Mouse (Mus musculus) layer of hippocampus, postnatal 14 days (tissue): Measurements from ENCODE around the gene Lca5. TPM values are rescaled to one million over a fixed set of nuclear protein-coding genes. Genes with fewer than 3 reads are reported as not detected.
A peak's percentile ranks its signal among the peaks of the same experiment; 100 is the strongest.

ENCODE experiments used
- DNase-seq, 2 experiments: peaks; one replicate each; pipeline ENCODE4 v3.0.0; 2021 to 2022; ENCODE audit warnings: low spot score in 2 of 2, mixed read lengths in 1 of 2
- total RNA-seq, 2 experiments: library from RNA; stranded (reverse); gene quantifications; 2 replicates each; pipeline ENCODE4 v1.2.3; 2021

The Lca5 gene
- total RNA-seq, 2 experiments from 2014 or later: 9.7 to 14.5 TPM

GRCm38 (mm10) chr9:83391996-83392395, 48.9 kb downstream of the Lca5 start:
- no peak for DNase-seq

- DNase-seq: no peak
These were observed 51.4 kb downstream of the Lca5 start for GRCm38 (mm10) chr9:83389570-83389969.

DNA sequence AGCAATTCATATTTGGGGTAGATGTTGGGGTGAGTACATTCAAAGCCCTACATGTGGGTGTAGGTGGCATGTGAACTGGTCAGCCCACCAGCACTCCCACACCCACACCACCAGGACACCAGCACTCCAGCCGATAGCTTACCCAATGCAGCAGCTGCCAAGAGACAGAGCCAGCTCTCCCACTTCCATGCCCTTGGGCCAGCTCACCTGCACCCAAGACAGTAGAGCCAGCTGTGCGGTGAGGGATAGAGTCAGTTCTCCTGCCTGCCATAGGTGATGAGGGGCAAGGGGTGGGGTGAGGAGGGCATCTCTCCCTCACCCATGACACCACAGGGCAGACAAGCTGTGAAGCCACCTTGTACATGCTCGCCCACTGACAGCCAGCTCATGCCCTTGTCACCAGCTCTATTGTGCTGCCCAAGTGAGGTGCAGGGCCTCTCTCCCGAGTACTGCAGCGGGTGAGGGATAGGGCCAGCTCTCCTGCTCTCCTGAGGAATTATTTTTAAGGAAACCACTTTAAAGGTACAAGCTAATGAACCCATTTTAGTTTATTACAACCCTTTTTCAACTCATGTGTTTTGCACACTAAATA, 54.6 kb downstream of the Lca5 start:
- no peak for DNase-seq

- no peak for DNase-seq
These were observed 55.6 kb downstream of the Lca5 start for GRCm38 (mm10) chr9:83385301-83385700.

- no peak for DNase-seq
These were observed 57.7 kb downstream of the Lca5 start for GRCm38 (mm10) chr9:83383235-83383634.

DNA sequence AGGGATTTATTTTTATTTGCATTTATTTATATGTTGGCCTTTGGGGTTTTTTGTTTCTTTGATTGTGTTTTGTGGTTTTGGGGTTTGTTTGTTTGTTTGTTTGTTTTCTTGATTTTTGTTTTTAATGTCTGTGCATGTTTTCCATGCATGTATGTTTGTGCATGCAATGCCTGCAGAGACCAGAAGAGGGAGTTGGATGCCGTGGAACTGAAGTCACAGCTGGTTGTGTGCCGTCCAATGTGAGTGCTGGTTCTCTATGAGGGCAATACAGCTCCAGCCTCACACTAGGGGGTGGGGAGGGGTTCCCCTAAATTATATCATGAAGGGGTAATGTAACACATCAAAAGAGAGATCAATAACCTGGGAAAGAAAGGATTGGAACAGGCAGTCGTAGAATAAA, 58.2 kb downstream of the Lca5 start:
- no peak for DNase-seq

DNA sequence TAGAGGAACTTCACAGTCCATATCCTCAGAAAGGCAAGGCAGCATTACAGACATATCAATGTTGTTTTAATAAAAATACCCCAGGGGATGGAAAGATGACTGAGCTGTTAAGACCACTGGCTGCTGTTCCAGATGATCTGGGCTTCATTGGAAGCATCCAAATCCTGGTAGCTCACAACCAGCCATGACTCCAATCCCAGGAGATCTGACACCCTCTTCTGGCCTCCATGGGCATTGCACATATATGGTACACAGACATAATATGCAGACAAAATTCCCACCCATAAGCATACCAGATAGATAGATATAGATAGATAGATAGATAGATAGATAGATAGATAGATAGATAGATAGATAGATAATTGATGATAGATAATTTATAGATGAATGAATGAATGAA, 59.6 kb downstream of the Lca5 start:
- no peak for DNase-seq

DNA sequence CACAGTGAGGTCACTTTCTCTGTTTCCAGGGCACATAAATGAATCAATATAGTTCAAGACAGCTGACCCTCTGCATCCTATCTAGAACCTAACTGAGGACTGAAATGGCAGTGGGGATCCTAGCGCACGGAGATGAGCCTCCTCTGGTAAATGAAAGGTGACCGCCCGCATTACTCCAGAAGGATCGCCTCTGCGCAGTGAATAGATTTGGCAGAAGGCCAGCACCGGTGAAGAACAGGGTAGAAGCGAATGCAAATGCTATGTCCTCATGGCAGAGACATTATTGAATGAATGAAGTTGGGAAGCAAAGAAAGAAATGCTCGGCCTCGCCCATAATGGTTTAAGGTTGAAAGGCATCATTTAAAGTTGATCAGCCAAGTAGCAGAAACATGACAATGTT, 61.3 kb downstream of the Lca5 start:
- DNase-seq: no peak

GRCm38 (mm10) chr9:83377132-83377531, 63.8 kb downstream of the Lca5 start:
- no peak for DNase-seq

DNA sequence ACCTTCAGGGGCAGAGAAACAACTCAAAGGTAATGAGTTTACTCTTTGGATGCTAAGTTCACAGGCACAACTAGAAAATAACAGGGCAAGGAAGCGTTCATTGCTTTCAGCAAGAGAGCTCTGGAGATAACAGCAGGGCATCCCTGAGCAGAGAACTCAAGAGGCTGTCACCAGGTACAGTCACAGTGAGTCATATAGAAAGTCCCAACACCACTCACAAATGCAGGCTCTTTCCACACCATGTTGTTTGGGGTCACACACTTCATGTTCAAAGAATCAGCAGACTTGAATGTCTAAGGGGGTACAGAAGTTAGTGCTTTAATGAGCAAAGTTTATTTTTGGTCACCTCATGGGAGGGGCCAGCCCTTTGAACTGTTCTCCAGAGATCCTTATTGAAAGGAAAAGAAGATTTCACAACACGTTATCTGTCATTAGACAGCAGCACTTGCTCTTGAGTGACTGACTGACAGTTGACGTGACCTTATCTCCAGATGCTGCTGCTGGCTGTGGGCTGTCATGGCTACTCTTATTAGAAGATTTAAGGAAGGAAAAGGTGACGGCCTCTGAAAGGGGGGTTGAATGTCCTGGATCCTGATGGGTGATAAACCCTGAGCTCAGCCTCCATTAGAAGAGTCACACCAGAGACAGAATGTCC, 65.3 kb downstream of the Lca5 start:
- DNase-seq: no peak

- no peak for DNase-seq
These were observed 70.0 kb downstream of the Lca5 start for GRCm38 (mm10) chr9:83370907-83371306.

GRCm38 (mm10) chr9:83368234-83368633, 72.7 kb downstream of the Lca5 start:
- no peak for DNase-seq

- no peak for DNase-seq
These were observed 85.1 kb downstream of the Lca5 start for GRCm38 (mm10) chr9:83355802-83356201.

DNA sequence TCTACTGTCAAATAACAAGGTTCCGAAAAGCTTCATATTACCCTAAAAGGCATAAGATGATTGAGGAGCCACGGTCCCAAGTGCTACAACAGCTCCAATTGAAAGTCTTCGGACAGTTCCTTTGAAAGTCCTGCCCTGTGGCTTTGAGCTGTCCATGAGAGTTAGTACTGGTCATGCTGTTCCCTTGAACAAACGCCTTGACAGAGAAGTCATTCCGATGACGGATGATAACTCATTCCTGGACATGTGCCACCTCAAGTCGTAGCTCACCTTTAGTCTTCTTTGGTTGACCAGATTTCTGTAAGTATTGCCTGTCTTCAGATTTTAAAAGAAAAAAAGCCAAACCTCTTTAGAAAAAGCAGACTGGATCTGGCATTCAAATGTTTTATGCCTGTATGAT, 87.6 kb downstream of the Lca5 start:
- no peak for DNase-seq

DNA sequence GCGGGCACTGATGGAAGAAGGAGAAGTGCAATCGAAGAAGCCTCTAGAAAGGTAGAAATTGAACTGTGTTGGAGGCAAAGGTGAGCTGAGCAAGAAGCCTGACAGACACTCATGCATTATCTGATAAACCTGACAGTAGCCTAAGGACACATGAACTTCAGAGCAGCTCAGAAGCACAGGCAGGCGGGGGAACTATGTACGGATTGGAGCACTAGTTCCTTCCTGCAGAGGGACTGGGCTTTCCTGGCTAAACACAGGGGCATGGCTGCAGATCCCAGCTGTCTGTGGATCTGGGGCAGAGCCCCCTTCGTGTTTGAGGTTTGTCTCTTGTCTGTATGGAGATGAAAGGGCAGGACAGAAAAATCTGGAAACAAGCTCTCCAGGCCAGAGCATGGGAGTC, 89.8 kb downstream of the Lca5 start:
- no peak for DNase-seq

- peak in 1 of 2 experiments; percentile 33 for DNase-seq
These were observed 90.3 kb downstream of the Lca5 start for GRCm38 (mm10) chr9:83350613-83351012.

DNA sequence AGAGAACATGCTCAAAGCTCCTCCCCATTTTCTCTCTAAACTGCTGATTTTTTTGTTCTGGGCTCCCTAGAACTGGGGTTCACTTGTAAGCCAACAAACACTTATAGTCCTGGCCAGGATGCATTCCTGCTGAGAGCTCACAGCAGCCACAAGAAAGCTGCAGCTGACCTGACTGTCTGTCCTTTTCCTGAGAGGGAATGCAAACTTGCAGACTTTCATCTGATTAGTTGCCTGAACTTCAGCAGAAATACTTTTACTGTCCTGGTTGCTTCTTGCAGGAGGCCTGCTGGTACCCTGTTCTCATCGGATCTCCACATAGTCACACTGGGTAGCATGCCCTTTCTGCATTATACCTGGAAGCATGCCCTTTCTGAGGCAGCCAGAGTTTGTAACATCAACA, 91.0 kb downstream of the Lca5 start:
- no peak for DNase-seq

GRCm38 (mm10) chr9:83349504-83349903, 91.4 kb downstream of the Lca5 start:
- peak; percentile 36 to 54 for DNase-seq

DNA sequence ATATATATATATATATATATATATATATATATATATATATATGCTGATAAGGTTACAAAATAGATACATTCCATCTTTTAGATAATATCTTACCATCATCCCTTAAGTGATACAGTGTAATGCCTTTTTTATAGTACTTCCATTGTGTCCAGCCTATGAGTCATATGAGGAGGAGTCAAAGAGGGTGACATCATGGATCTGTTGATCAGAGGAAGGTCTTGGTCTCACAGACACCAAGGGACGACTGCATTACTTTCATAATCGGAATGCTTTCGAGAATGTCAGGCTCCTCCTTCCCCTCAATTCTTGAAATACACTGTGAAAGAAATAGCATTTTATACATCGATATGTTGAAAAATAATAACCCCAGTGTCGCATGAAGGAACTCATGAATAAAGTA, 93.4 kb downstream of the Lca5 start:
- DNase-seq: no peak

DNA sequence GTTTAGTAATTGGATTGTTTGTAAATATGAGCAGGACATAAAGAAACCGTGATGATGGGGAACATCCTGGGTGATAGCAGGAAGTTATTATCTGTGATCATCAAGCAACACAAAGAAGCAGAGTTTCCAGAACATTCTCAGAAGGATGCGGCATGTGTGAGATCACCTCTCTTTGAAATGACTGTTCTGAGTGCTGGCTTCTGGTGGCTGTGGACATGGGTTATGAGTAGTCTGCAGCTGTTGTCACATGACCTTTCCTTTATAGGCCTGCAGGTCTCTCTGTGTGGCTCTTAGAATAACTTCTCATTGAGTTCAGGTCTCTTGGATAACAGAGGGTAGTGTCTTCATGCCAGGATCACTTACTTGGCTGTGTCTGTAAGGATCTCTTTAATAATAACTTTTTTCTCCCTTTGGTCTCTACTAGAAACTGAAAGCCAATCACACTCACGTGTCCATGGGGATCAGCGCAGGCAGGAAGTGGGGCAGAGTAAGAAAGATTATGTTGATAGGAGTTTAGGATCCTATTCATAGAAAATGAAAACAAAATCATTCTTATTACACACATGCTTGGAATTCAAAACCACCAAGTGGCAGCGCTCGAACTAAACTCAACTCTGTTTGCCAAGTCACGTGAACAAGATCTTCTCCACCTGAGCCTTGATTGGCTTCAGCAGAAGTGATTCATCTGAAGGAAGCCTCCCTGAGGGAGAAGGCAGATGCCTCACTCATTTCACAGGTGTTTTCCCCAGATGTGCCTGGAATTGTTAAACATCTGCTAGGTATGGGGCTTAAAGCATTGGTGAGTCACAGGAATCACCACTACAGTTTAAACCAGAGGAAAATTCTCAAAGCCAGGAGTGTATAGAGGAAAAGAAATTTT, 98.2 kb downstream of the Lca5 start:
- DNase-seq: no peak
